Mouse (Mus musculus) kidney, embryonic 14.5 days (tissue): Measurements from ENCODE around the gene Atg2a. TPM values are rescaled to one million over a fixed set of nuclear protein-coding genes. Genes with fewer than 3 reads are reported as not detected.

Experiments used
- ATAC-seq: fragments of 200-750 bp; cut with Nextera tagmentation; 2 replicates; pipeline ENCODE4 v1.8.0; 2017; ENCODE audit warnings: moderate number of reproducible peaks, mild to moderate bottlenecking, moderate TSS enrichment, moderate library complexity; ENCODE audit not compliant: low FRiP score, low TSS enrichment
- H3K27ac ChIP-seq: fragments of 300-500 bp; sonication (generic); 2 replicates; pipeline ENCODE4 v1.5.1; 2014; ENCODE audit warnings: low read depth, mild to moderate bottlenecking, low read length, moderate library complexity, mixed read lengths
- H3K27me3 ChIP-seq: fragments of 300-500 bp; sonication (generic); 2 replicates; pipeline ENCODE4 v1.6.1; 2014; ENCODE audit warnings: mild to moderate bottlenecking, low read length; ENCODE audit not compliant: control insufficient read depth, insufficient read depth
- H3K36me3 ChIP-seq: fragments of 300-500 bp; sonication (generic); 2 replicates; pipeline ENCODE4 v1.6.1; 2014; ENCODE audit warnings: low read length, mixed read lengths; ENCODE audit not compliant: control insufficient read depth, insufficient read depth
- H3K4me1 ChIP-seq: fragments of 300-500 bp; sonication (generic); 2 replicates; pipeline ENCODE4 v1.6.1; 2014; ENCODE audit warnings: low read length, mixed read lengths; ENCODE audit not compliant: control insufficient read depth, insufficient read depth
- H3K4me2 ChIP-seq: fragments of 300-500 bp; sonication (generic); replicated peaks from 2 replicates; pipeline ENCODE4 v1.6.1; 2014; ENCODE audit warnings: low read depth, mild to moderate bottlenecking, low read length
- H3K4me3 ChIP-seq: fragments of 300-500 bp; sonication (generic); 2 replicates; pipeline ENCODE4 v1.5.1; 2014; ENCODE audit warnings: mild to moderate bottlenecking, low read length
- H3K9ac ChIP-seq: fragments of 300-500 bp; sonication (generic); 2 replicates; pipeline ENCODE4 v1.6.1; 2014; ENCODE audit warnings: low read depth, mild to moderate bottlenecking, low read length, moderate library complexity
- H3K9me3 ChIP-seq: fragments of 300-500 bp; sonication (generic); 2 replicates; pipeline ENCODE4 v1.6.1; 2016; ENCODE audit warnings: low read length; ENCODE audit not compliant: control insufficient read depth
- WGBS: fragments of 180-500 bp; shearing (Covaris S2); extraction: QIAGEN DNeasy Blood & Tissue Kit; methylation state at CpG from one replicate; pipeline ENCODE4 v1.1.7; 2014; 5-methylcytosine and 5-hydroxymethylcytosine counted together
- polyA plus RNA-seq: library from polyadenylated mRNA; unstranded; fragments of >200 nt; fragmentation: Nextera tagmentation; extraction: Ambion mirVana; gene quantifications from 2 replicates; pipeline ENCODE4 v1.2.1, GENCODE M21; 2014

Atg2a gene
- 7.2 and 12.4 TPM in 2 replicates for polyA plus RNA-seq

DNA sequence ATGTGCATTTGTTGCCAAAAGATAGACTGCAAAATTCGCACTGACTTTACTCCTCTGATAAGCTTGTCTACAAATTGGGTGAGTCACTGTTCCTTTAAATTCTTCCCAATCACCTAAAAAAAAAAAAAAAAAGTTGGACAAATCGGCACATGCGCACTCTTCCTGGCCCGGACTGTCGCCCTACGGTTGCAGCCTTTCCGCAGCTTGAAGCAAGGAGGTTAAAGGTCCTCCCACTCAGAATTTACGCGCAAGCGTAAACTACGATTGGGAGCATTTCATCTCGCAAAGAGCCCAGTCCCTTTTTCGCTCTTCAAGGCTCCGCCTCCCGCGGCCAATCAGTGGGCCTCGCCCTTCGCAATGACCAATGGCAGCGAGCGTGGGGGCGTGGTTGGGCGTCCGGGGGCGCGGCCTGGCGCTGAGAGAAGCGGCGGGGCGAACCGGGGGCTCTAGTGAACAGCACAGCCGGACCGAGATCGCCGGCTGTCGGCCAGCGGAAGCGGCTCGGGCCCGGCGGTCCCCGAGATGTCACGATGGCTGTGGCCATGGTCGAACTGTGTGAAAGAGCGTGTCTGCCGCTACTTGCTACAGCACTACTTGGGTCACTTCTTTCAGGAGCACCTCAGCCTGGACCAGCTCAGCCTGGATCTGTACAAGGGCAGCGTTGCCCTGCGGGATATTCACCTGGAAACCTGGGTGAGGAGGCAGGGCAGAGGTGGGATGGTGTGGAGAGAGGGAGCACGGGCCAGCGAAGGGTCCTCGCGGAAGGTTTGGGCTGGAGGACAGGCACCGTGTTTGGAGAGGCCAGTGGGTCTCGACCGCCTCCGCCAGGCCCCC lies at the start of gene Atg2a:
Atg2a (plus strand) TSS at position 395 of the 834 bp plus-strand sequence.
- H3K9ac ChIP-seq, result peak within 1 kb of the TSS; percentile 87
- peak within 1 kb of the TSS; percentile 62; the same call in 1 of the 2 replicates for H3K27ac ChIP-seq
- H3K9me3 ChIP-seq, result no peaks in the 10 kb centered on the region
- under 1% methylated on average over 55 of the region's 55 CpGs for whole genome bisulfite sequencing
- H3K4me3 ChIP-seq, result peak within 1 kb of the TSS; percentile 82
- peaks cover 21% of the 10 kb centered on the region for H3K36me3 ChIP-seq
- H3K27me3 ChIP-seq, result no peaks in the 10 kb centered on the region
- H3K4me2 ChIP-seq, result peak within 1 kb of the TSS; percentile 82
- peak; percentile 95 for ATAC-seq
- peaks cover 14% of the 10 kb centered on the region for H3K4me1 ChIP-seq

DNA sequence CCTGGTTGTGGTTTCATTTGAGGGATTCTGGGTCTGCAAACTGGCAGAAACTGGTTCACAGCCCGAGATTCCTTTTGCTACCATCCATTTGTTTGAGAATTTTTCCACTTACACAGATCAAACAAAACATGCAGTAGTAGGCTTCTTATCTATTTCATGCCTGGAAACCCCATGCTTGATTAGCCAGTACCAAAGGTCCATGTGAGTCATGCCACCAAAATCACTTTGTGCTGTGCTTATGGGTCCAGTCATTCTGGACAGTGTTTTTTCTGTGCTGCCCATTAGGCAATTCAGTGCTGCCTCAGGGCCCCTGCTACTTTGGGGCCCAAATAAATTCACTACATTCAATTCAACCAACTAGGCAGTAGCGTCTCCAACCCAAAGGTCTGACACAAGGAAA lies 37.2 kb upstream of the Atg2a start:
- no peaks in the 10 kb centered on the region for H3K4me1 ChIP-seq
- H3K4me3 ChIP-seq, result no peak overlapping the region
- no peaks in the 10 kb centered on the region for H3K9me3 ChIP-seq
- H3K27me3 ChIP-seq, result no peaks in the 10 kb centered on the region
- ATAC-seq, result no peak
- 77% methylated on average over 2 of the region's 2 CpGs for WGBS
- H3K4me2 ChIP-seq, result no peak overlapping the region
- no peak overlapping the region for H3K9ac ChIP-seq
- no peak overlapping the region for H3K27ac ChIP-seq
- H3K36me3 ChIP-seq, result no peaks in the 10 kb centered on the region

DNA sequence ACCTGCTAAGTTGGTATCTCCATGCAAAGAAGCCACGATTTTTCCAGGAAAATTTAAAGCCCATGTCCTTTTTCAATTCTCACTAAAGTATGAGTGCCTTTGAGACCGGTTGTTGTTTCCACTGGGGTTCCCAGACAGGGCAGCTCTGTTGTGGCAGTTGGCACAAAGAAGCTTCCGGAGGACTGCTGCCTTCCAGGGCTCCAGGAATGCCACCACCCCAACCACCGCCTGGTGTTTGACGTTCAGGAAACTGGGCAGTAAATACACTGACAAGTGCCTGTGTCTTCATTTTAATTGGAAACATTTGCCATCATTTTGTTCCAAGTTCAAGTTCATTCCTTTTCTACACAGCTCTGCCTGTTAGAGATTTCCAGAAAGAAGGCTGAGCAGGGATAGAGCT lies 34.8 kb upstream of the Atg2a start:
- H3K4me2 ChIP-seq, result no peak overlapping the region
- no peak overlapping the region for H3K27ac ChIP-seq
- H3K4me1 ChIP-seq, result no peaks in the 10 kb centered on the region
- no peaks in the 10 kb centered on the region for H3K36me3 ChIP-seq
- H3K27me3 ChIP-seq, result no peaks in the 10 kb centered on the region
- H3K9ac ChIP-seq, result no peak overlapping the region
- ATAC-seq, result no peak
- no peak overlapping the region for H3K4me3 ChIP-seq
- no peaks in the 10 kb centered on the region for H3K9me3 ChIP-seq
- 74% methylated on average over 5 of the region's 5 CpGs for WGBS

DNA sequence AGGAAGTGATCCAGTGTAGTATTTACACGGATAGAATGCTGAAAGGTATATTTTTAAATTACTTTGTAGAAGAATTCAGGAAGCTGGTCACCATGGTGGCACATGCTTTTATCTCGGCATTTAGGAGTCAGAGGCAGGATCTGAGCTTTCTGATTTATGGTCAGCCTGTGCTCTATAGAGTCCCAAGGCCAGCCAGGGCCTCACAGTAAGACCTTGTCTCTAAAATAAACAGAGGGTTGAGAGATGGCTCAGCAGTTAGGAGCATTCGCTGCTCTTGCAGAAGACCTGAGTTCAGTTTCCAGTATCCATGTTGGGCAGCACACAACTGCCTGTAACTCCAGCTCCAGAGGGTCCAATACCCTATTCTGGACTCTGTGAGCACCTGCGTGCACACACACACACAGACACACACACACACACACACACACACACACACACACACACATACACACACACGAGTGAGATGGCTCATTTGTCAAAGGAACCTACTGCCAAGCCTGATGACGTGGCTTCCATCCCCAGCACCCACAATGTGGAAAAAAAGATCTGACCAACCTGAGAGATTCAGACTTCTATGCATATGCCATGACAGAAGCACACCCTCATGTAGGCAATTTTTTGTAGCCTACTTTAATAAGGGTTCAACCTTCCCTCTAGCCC lies 25.3 kb upstream of the Atg2a start:
- H3K4me2 ChIP-seq, result no peak overlapping the region

DNA sequence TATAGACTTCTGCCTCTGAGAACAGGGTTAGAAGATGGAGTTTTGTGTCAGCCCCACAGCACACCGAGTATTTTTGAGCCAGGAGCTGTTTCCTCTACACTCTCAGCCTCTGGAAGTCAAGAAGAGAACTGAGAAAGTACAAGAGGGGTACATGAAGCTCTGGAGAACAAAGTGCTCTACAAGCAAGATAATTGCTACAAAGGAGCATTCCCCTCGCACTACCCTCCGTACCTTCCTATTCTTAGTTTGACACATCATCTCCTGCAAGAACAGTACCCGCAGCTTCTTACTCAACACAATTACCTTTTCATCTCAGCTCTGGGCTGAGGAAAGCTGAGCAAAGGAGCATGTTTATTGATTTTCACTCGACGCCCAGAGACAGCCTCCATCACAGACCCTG lies 22.9 kb upstream of the Atg2a start:
- H3K36me3 ChIP-seq, result no peaks in the 10 kb centered on the region

More for the DNA sequence above, 25.3 kb upstream of the Atg2a start:
- Histone ChIP-seq H3K9me3 (no peaks in the 10 kb centered on the region), H3K27me3 (no peaks in the 10 kb centered on the region), H3K9ac (no peak overlapping the region), H3K4me3 (no peak overlapping the region), H3K36me3 (no peaks in the 10 kb centered on the region), H3K27ac (no peak overlapping the region), H3K4me1 (no peaks in the 10 kb centered on the region)
- ATAC-seq, result no peak
- WGBS, result 44% methylated on average over 6 of the region's 6 CpGs

DNA sequence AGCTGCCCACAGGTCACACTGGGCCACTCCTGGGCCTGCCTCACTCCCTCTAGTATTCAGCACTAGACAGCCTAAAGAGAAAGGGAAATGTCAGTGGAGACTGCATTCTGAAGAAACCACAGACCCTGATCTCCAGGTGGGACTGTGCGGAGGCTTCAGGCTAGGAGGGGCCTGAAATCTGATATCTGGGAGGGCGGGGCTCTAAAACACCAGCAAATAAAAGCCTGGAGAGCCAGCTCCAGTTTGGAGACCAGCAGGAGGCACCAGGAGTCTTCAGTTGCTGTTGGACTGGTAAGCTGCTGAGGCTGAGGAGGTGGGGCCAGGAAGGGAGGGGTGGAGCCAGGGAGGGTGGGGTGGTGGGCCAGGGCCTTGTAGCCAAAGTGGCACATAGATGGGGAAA lies 15.3 kb upstream of the Atg2a start, which contains the start of gene Gpha2:
Gpha2 (plus strand) TSS at position 246 of the 400 bp plus-strand sequence.
- no peak within 1 kb of the TSS for H3K9ac ChIP-seq
- H3K4me3 ChIP-seq, result no peak within 1 kb of the TSS
- H3K27ac ChIP-seq, result no peak within 1 kb of the TSS
- H3K4me2 ChIP-seq, result no peak within 1 kb of the TSS
- peak; percentile 66 for ATAC-seq
- no peaks in the 10 kb centered on the region for H3K9me3 ChIP-seq
- WGBS, result 13% methylated on average over 2 of the region's 2 CpGs
- peaks cover 28% of the 10 kb centered on the region for H3K36me3 ChIP-seq
- no peaks in the 10 kb centered on the region for H3K4me1 ChIP-seq
- no peaks in the 10 kb centered on the region for H3K27me3 ChIP-seq

More for the DNA sequence above, 22.9 kb upstream of the Atg2a start:
- ATAC-seq, result no peak
- WGBS, result 82% methylated on average over 6 of the region's 6 CpGs
- Histone ChIP-seq H3K4me3 (no peak overlapping the region), H3K9me3 (no peaks in the 10 kb centered on the region), H3K27me3 (no peaks in the 10 kb centered on the region), H3K9ac (no peak overlapping the region), H3K4me2 (no peak overlapping the region), H3K27ac (no peak overlapping the region), H3K4me1 (no peaks in the 10 kb centered on the region)

DNA sequence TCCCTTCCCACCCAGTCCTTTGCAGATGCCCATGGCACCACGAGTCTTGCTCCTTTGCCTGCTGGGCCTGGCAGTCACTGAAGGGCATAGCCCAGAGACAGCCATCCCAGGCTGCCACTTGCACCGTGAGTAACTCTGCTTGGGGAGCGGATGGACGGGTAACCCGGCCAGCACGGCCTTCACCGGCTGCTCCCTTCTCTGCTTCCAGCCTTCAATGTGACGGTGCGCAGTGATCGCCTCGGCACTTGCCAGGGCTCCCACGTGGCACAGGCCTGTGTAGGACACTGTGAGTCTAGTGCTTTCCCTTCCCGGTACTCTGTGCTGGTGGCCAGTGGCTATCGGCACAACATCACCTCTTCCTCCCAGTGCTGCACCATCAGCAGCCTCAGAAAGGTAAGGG lies 14.7 kb upstream of the Atg2a start:
- H3K9ac ChIP-seq, result no peak overlapping the region
- no peaks in the 10 kb centered on the region for H3K9me3 ChIP-seq
- no peaks in the 10 kb centered on the region for H3K4me1 ChIP-seq
- no peak overlapping the region for H3K4me2 ChIP-seq
- WGBS, result 90% methylated on average over 14 of the region's 14 CpGs
- H3K27ac ChIP-seq, result no peak overlapping the region
- no peak overlapping the region for H3K4me3 ChIP-seq
- ATAC-seq, result no peak
- no peaks in the 10 kb centered on the region for H3K27me3 ChIP-seq
- peaks cover 35% of the 10 kb centered on the region for H3K36me3 ChIP-seq

DNA sequence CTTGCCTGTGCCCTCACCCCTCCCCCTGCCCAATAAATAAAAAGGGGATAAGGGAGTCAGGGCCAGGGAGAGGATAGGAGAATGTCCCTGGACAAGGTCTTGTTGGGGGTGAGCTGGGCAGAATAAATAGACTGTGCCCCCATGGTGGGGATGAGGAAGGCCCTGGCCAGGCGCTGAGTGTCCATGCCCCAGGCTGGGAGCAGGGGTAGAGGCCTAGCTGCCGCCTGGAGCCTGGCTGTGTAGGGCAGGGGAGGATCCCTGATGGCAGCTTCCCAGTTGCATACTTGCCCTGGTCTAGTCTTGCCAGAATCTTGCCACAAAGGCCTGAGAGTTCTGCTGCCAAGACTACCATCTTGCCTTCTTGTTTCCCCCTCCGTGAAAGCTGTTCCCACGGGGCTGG lies 13.6 kb upstream of the Atg2a start:
- no peak overlapping the region for H3K9ac ChIP-seq
- no peaks in the 10 kb centered on the region for H3K27me3 ChIP-seq
- no peak overlapping the region for H3K4me3 ChIP-seq
- H3K27ac ChIP-seq, result no peak overlapping the region
- peaks cover 40% of the 10 kb centered on the region for H3K36me3 ChIP-seq
- no peak overlapping the region for H3K4me2 ChIP-seq
- WGBS, result 81% methylated on average over 4 of the region's 4 CpGs
- no peak for ATAC-seq
- H3K4me1 ChIP-seq, result no peaks in the 10 kb centered on the region
- no peaks in the 10 kb centered on the region for H3K9me3 ChIP-seq

DNA sequence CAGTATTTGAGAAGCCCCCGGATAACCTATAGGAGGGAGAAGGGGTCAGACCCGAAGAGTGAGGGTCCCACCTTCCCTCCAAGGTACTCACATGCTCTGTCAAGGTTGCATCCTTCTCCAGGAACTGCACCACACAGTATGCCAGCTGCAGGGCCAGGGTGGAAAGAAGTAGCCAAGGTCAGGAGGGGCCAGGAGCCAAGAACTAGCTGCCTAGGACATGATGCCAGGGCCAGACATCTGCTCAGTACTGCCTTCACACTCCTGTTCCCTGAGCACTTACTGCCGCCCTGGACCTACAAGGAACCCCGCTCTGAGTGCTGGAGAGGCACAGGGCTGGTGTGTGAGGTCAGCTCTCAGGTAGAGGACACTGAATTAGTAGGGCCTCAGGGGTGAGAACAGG lies 11.1 kb upstream of the Atg2a start:
- H3K27ac ChIP-seq, result no peak overlapping the region

More for the DNA sequence above, 11.1 kb upstream of the Atg2a start:
- Histone ChIP-seq H3K27me3 (no peaks in the 10 kb centered on the region), H3K4me2 (no peak overlapping the region), H3K36me3 (peaks cover 43% of the 10 kb centered on the region), H3K9me3 (no peaks in the 10 kb centered on the region), H3K4me3 (no peak overlapping the region), H3K9ac (no peak overlapping the region), H3K4me1 (peaks cover 17% of the 10 kb centered on the region)
- no peak for ATAC-seq
- 79% methylated on average over 4 of the region's 4 CpGs for WGBS
